Mouse (Mus musculus) liver, embryonic 13.5 days (tissue): ENCODE measurements around the gene Stxbp6. TPM values are rescaled to one million over a fixed set of nuclear protein-coding genes. Genes with fewer than 3 reads are reported as not detected.

ENCODE experiments used
- ATAC-seq: fragments of 200-750 bp; cut with Nextera tagmentation; 2 replicates; pipeline ENCODE4 v1.8.0; 2017; ENCODE audit warnings: low read depth, mild to moderate bottlenecking, moderate number of reproducible peaks, moderate library complexity
- DNase-seq: peaks from one replicate; pipeline ENCODE4 v3.0.0; 2022
- H3K27ac ChIP-seq: fragments of 300-500 bp; sonication (generic); 2 replicates; pipeline ENCODE4 v1.5.1; 2015; ENCODE audit warnings: moderate library complexity, mild to moderate bottlenecking, inconsistent platforms
- H3K27me3 ChIP-seq: fragments of 300-500 bp; sonication (generic); 2 replicates; pipeline ENCODE4 v1.6.1; 2015; ENCODE audit warnings: mild to moderate bottlenecking, inconsistent platforms
- H3K36me3 ChIP-seq: fragments of 300-500 bp; sonication (generic); 2 replicates; pipeline ENCODE4 v1.6.1; 2015; ENCODE audit warnings: mild to moderate bottlenecking, inconsistent platforms
- H3K4me1 ChIP-seq: fragments of 300-500 bp; sonication (generic); replicated peaks from 2 replicates; pipeline ENCODE4 v1.6.1; 2015; ENCODE audit warnings: inconsistent platforms
- H3K4me2 ChIP-seq: fragments of 300-500 bp; sonication (generic); 2 replicates; pipeline ENCODE4 v1.6.1; 2015; ENCODE audit warnings: inconsistent platforms, mild to moderate bottlenecking, moderate library complexity
- H3K4me3 ChIP-seq: fragments of 300-500 bp; sonication (generic); replicated peaks from 2 replicates; pipeline ENCODE4 v1.5.1; 2015; ENCODE audit warnings: mild to moderate bottlenecking, inconsistent platforms
- H3K9ac ChIP-seq: fragments of 300-500 bp; sonication (generic); 2 replicates; pipeline ENCODE4 v1.6.1; 2015; ENCODE audit warnings: mild to moderate bottlenecking, inconsistent platforms
- H3K9me3 ChIP-seq: fragments of 300-500 bp; sonication (generic); replicated peaks from 2 replicates; pipeline ENCODE4 v1.6.1; 2016; ENCODE audit warnings: inconsistent platforms
- WGBS: fragments of 180-500 bp; shearing (Covaris S2); methylation state at CpG from one replicate; pipeline ENCODE4 v1.1.7; 2015; ENCODE audit not compliant: insufficient replicate concordance; 5-methylcytosine and 5-hydroxymethylcytosine counted together
- polyA plus RNA-seq: library from polyadenylated mRNA; unstranded; fragments of >200 nt; fragmentation: Nextera tagmentation; extraction: Ambion mirVana; gene quantifications from 2 replicates; pipeline ENCODE4 v1.2.1, GENCODE M21; 2015

Stxbp6 gene
- polyA plus RNA-seq, 1 experiment from 2014 or later, result 6.8 TPM

- Histone ChIP-seq H3K4me2 (no peak overlapping the region), H3K9ac (no peak overlapping the region), H3K9me3 (no peaks in the 10 kb centered on the region), H3K4me1 (no peaks in the 10 kb centered on the region; the same call in 1 of the 2 replicates), H3K36me3 (no peaks in the 10 kb centered on the region), H3K27ac (no peak overlapping the region), H3K4me3 (no peak overlapping the region), H3K27me3 (no peaks in the 10 kb centered on the region)
- WGBS, result 58% methylated on average over 3 of the region's 3 CpGs
- no peak for ATAC-seq
- DNase-seq, result no peak
These were observed 81.1 kb downstream of the Stxbp6 start for GRCm38 (mm10) chr12:44993391-44993790.

DNA sequence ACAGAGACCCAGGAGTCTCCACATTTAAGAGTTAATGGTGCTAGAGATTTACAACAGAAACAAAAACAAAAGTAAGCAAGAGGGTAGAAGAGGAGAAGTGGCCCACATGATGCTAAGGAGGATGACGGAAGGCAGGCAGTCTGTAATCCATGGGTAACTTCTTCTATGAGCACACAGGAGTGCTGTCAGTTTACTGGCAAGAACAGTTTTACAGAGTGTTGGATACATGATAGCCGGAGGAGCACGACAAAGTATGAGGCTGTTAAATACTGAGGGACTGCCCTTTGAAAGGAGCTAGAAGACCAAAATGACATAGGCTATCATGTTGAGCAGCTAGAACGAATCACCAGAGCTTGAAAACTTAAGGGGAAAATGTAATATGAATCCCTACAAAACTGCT, 81.7 kb downstream of the Stxbp6 start:
- no peak overlapping the region for H3K9ac ChIP-seq
- no peak overlapping the region for H3K27ac ChIP-seq
- no peak for DNase-seq
- WGBS, result 62% methylated on average over 4 of the region's 4 CpGs
- no peaks in the 10 kb centered on the region; the same call in 1 of the 2 replicates for H3K4me1 ChIP-seq
- H3K36me3 ChIP-seq, result no peaks in the 10 kb centered on the region
- no peak overlapping the region for H3K4me2 ChIP-seq
- no peaks in the 10 kb centered on the region for H3K27me3 ChIP-seq
- no peaks in the 10 kb centered on the region for H3K9me3 ChIP-seq
- no peak overlapping the region for H3K4me3 ChIP-seq
- no peak for ATAC-seq

DNA sequence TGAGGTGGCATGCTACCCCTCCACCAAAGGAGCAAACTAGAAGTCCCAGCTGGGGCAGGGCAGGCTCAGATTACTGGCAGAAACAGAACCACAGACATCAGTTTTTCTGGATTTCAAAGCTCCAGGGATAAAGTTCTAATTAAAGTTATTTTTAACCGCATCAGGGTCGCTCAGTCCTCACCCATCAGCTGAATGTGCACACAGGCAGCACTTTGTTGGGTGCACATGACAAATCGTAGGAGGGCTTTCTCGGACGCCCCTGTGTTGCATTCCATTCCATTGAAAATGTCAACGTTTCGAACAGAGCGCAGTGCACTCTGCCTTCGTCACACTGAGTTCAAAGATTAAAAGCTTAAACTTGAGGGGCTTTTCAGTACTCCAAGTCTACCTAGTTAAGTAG, 84.1 kb downstream of the Stxbp6 start:
- Histone ChIP-seq H3K36me3 (no peaks in the 10 kb centered on the region), H3K4me1 (no peaks in the 10 kb centered on the region), H3K9me3 (no peaks in the 10 kb centered on the region), H3K27me3 (no peaks in the 10 kb centered on the region), H3K4me2 (no peak overlapping the region), H3K4me3 (no peak overlapping the region), H3K9ac (no peak overlapping the region), H3K27ac (no peak overlapping the region)
- ATAC-seq (no peak), DNase-seq (no peak)
- 64% methylated on average over 9 of the region's 9 CpGs for WGBS

DNA sequence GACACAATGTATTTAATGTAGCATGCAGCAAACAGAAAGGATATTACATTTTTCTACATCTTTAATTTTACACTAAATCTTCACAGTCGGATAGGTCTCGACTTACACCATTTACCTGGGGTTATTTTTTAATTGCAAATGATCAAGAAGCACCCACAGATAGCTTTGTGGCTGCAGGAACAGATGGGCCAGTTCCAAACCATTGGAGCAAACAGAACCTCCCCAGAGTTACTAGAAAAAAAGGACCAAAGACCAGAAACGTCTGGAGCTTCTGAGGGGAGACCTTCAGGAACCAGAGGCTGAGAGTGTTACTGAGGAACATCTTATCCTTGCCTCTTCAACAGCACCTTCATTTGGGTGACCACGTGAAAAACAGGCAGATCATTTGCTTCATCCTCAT, 85.5 kb downstream of the Stxbp6 start:
- no peaks in the 10 kb centered on the region for H3K9me3 ChIP-seq
- H3K27me3 ChIP-seq, result no peaks in the 10 kb centered on the region
- H3K4me2 ChIP-seq, result no peak overlapping the region
- no peaks in the 10 kb centered on the region for H3K36me3 ChIP-seq
- no peak for ATAC-seq
- no peak for DNase-seq
- no peak overlapping the region for H3K27ac ChIP-seq
- H3K4me3 ChIP-seq, result no peak overlapping the region
- 53% methylated on average over 4 of the region's 4 CpGs for WGBS
- no peaks in the 10 kb centered on the region for H3K4me1 ChIP-seq
- no peak overlapping the region for H3K9ac ChIP-seq

DNA sequence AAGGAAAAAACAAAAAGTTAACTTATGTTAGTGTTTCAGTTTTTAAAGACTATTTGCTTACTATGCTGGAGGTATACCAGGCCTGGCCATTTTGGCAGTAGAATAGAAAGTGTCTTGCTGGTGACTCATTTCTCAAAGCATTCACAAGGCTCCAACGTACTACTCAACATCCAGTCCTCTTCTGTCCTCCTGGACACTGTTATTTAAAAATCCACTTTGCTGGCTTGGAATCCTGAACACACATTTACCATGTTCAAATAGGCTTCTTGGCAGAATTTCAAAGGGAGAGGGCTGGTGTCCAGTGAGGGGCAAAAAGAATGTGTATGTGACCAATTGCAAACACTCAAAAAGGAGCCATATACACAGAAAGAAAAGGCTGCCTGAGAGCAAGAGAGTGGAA, 86.7 kb downstream of the Stxbp6 start:
- DNase-seq (no peak), ATAC-seq (no peak)
- Histone ChIP-seq H3K27me3 (no peaks in the 10 kb centered on the region), H3K4me2 (no peak overlapping the region), H3K9ac (no peak overlapping the region), H3K4me1 (no peaks in the 10 kb centered on the region), H3K4me3 (no peak overlapping the region), H3K27ac (no peak overlapping the region), H3K36me3 (no peaks in the 10 kb centered on the region), H3K9me3 (no peaks in the 10 kb centered on the region)
- 49% methylated on average over 1 of the region's 1 CpGs for WGBS

DNA sequence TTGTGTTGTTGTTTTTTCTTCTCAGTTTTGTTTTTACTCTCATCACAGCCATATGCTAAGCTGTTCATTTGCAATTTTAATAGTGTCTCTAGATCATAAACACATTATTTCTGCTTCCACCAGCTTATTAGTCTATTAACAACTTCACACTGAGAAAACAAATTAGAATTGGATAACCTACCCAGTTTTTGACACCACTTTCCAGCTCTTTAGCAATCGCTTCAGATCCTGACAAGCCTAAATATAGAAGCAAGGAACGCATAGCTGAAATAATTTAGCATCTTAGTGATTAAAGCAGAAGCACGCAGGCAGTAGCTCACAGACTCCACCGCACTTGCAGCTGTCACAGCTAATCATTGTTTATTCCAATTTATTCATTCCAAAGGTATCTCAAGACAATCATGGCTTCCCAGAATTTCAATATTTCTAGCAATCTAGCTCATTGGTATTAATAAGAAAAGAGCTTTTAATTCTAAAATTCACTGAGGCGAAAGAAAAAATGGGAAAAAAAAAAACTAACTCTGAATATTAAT, 95.1 kb downstream of the Stxbp6 start:
- WGBS, result 68% methylated on average over 5 of the region's 5 CpGs
- H3K27ac ChIP-seq, result no peak overlapping the region
- ATAC-seq, result no peak
- H3K4me3 ChIP-seq, result no peak overlapping the region
- H3K4me2 ChIP-seq, result no peak overlapping the region
- no peaks in the 10 kb centered on the region for H3K4me1 ChIP-seq
- no peaks in the 10 kb centered on the region for H3K9me3 ChIP-seq
- no peak for DNase-seq
- H3K9ac ChIP-seq, result no peak overlapping the region
- no peaks in the 10 kb centered on the region for H3K36me3 ChIP-seq
- H3K27me3 ChIP-seq, result no peaks in the 10 kb centered on the region

DNA sequence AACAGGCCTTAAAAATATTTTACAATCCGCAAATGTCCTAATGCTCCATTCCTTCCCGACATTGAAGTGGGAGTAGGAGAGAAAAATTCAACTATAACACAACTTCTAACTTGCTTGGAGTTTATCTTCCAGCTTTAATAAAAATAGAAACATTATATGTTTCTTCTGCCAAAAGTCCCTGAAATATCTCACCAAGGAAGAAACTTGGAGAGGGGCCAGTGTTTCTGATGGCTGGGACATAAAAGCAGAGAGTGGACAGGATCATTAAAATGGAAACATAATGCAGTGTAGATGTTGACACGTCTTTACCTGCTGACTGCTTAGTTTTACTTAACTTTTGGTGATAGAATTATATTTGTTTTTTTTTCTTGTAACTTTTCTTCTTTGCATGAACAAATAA, 99.2 kb downstream of the Stxbp6 start:
- WGBS, result 60% methylated on average over 3 of the region's 3 CpGs
- Histone ChIP-seq H3K36me3 (no peaks in the 10 kb centered on the region), H3K4me1 (no peaks in the 10 kb centered on the region), H3K27ac (no peak overlapping the region), H3K9ac (no peak overlapping the region), H3K4me3 (no peak overlapping the region), H3K4me2 (no peak overlapping the region), H3K27me3 (no peaks in the 10 kb centered on the region), H3K9me3 (no peaks in the 10 kb centered on the region)
- DNase-seq (no peak), ATAC-seq (no peak)

DNA sequence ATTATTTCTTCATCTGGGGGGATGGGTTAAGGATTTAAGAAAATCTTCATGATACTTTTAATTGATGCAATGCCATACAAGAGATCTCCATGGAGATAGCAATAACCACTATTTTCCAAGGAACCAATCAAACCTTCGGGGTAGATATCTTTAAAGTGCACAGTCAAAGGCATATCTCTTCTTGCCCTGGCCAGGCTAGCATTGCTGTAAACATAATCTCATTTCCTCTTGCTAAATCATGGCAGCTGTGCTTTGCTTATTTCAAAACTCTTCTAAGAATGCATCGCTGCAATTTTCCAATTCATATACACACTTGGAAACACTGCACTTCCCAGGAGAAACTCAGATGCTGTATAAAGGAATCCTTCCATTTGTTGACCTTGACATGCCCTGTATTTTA, 103.0 kb downstream of the Stxbp6 start:
- no peaks in the 10 kb centered on the region for H3K27me3 ChIP-seq
- no peak overlapping the region for H3K27ac ChIP-seq
- no peak overlapping the region for H3K9ac ChIP-seq
- 46% methylated on average over 2 of the region's 2 CpGs for WGBS
- H3K4me3 ChIP-seq, result no peak overlapping the region
- no peaks in the 10 kb centered on the region for H3K9me3 ChIP-seq
- no peak overlapping the region for H3K4me2 ChIP-seq
- H3K4me1 ChIP-seq, result no peaks in the 10 kb centered on the region
- no peaks in the 10 kb centered on the region for H3K36me3 ChIP-seq
- DNase-seq, result no peak
- ATAC-seq, result no peak

- H3K36me3 ChIP-seq, result no peaks in the 10 kb centered on the region
- H3K4me1 ChIP-seq, result no peaks in the 10 kb centered on the region
- H3K27me3 ChIP-seq, result no peaks in the 10 kb centered on the region
- no peak overlapping the region for H3K4me2 ChIP-seq
- no peak overlapping the region for H3K27ac ChIP-seq
- ATAC-seq (no peak), DNase-seq (no peak)
- no peak overlapping the region for H3K4me3 ChIP-seq
- H3K9ac ChIP-seq, result no peak overlapping the region
- no peaks in the 10 kb centered on the region for H3K9me3 ChIP-seq
- WGBS, result 54% methylated on average over 1 of the region's 1 CpGs
These were observed 107.1 kb downstream of the Stxbp6 start for GRCm38 (mm10) chr12:44967448-44967847.

DNA sequence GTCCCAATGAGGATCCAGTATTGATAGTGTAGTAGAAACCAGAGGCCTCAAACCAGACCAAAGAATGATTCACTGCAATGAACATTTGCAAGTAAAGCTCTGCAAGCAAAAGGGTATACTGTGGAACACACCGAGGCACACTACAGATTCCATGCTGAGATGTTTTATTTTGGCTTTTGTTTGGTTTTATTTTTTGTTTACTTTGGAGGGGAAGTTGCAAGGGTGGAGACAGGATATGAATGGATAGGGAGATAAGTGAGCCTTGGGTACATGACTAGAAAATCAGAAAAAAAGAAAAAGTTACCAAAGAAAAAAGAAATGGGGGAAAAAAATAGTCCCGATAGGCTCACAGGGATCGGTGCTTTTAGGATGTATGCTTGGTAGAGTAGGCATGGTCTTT, 117.0 kb downstream of the Stxbp6 start:
- WGBS, result 67% methylated on average over 3 of the region's 3 CpGs
- H3K4me3 ChIP-seq, result no peak overlapping the region
- H3K9ac ChIP-seq, result no peak overlapping the region
- H3K27me3 ChIP-seq, result no peaks in the 10 kb centered on the region
- H3K4me2 ChIP-seq, result no peak overlapping the region
- ATAC-seq (no peak), DNase-seq (no peak)
- no peaks in the 10 kb centered on the region for H3K9me3 ChIP-seq
- H3K27ac ChIP-seq, result no peak overlapping the region
- H3K36me3 ChIP-seq, result no peaks in the 10 kb centered on the region
- no peaks in the 10 kb centered on the region for H3K4me1 ChIP-seq

DNA sequence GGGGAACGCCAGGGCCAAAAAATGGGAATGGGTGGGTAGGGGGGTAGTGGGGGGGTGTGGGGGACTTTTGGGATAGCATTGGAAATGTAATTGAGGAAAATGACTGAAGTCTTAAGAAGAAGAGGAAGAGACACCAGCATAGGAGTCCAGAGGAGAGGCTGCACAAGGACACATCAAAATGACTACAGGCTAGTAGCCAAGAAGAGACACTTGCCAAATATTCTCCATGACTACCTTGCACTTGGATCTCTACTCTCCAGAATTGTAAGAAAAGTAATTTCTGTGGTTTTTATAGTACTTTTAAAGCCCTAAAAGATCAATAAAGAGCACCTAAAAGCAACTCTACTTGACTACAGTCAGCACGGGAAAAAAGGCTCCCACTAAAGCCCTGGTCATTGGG, 121.4 kb downstream of the Stxbp6 start:
- H3K9ac ChIP-seq, result no peak overlapping the region
- ATAC-seq (no peak), DNase-seq (no peak)
- no peak overlapping the region for H3K4me2 ChIP-seq
- no peak overlapping the region for H3K4me3 ChIP-seq
- no peaks in the 10 kb centered on the region for H3K4me1 ChIP-seq
- H3K27me3 ChIP-seq, result no peaks in the 10 kb centered on the region
- H3K27ac ChIP-seq, result no peak overlapping the region
- no peaks in the 10 kb centered on the region for H3K36me3 ChIP-seq
- H3K9me3 ChIP-seq, result no peaks in the 10 kb centered on the region
- 72% methylated on average over 2 of the region's 2 CpGs for WGBS

GRCm38 (mm10) chr12:44952072-44952471, 122.4 kb downstream of the Stxbp6 start:
- Histone ChIP-seq H3K4me3 (no peak overlapping the region), H3K27ac (no peak overlapping the region), H3K9me3 (no peaks in the 10 kb centered on the region), H3K27me3 (no peaks in the 10 kb centered on the region), H3K36me3 (no peaks in the 10 kb centered on the region), H3K4me1 (no peaks in the 10 kb centered on the region), H3K4me2 (no peak overlapping the region), H3K9ac (no peak overlapping the region)
- ATAC-seq (no peak), DNase-seq (no peak)
- WGBS, result 74% methylated on average over 3 of the region's 3 CpGs
